Mouse (Mus musculus) kidney, postnatal 0 days (tissue): ENCODE measurements at regions not wholly inside any gene's neighbourhood (a gene's known extent, or its start where the extent isn't known, plus 50 kb on each side); places are given as distances from the start of the nearest gene placed in this dataset.
"Not testable (repeated sequence)": the region's sequence is repeated elsewhere in the genome, so short reads cannot be mapped to it uniquely, and the experiment has no call there.

Experiments used
- ATAC-seq: fragments of 200-750 bp; cut with Nextera tagmentation; replicated peaks from 2 replicates; pipeline ENCODE4 v1.8.0; 2017; ENCODE audit warnings: low read depth, moderate number of reproducible peaks, moderate TSS enrichment, moderate library complexity; ENCODE audit not compliant: low FRiP score
- DNase-seq: peaks from one replicate; pipeline ENCODE4 v3.0.0-alpha.2; 2016; ENCODE audit warnings: low spot score
- H3K27ac ChIP-seq: fragments of 300-500 bp; sonication (generic); 2 replicates; pipeline ENCODE4 v1.5.1; 2014; ENCODE audit warnings: mild to moderate bottlenecking
- H3K27me3 ChIP-seq: fragments of 300-500 bp; sonication (generic); 2 replicates; pipeline ENCODE4 v1.6.1; 2014; ENCODE audit warnings: low read length, mixed read lengths; ENCODE audit not compliant: insufficient read depth
- H3K36me3 ChIP-seq: fragments of 300-500 bp; sonication (generic); 2 replicates; pipeline ENCODE4 v1.6.1; 2014; ENCODE audit warnings: low read length, mixed read lengths; ENCODE audit not compliant: insufficient read depth
- H3K4me1 ChIP-seq: fragments of 300-500 bp; sonication (generic); replicated peaks from 2 replicates; pipeline ENCODE4 v1.6.1; 2014; ENCODE audit warnings: antibody characterized with exemption, low read length, mixed read lengths; ENCODE audit not compliant: insufficient read depth
- H3K4me2 ChIP-seq: fragments of 300-500 bp; sonication (generic); 2 replicates; pipeline ENCODE4 v1.6.1; 2014; ENCODE audit warnings: mild to moderate bottlenecking, low read length, moderate library complexity, mixed read lengths
- H3K4me3 ChIP-seq: fragments of 300-500 bp; sonication (generic); replicated peaks from 2 replicates; pipeline ENCODE4 v1.5.1; 2014; ENCODE audit warnings: low read depth, low read length
- H3K9ac ChIP-seq: fragments of 300-500 bp; sonication (generic); 2 replicates; pipeline ENCODE4 v1.6.1; 2014; ENCODE audit warnings: low read depth, low read length
- H3K9me3 ChIP-seq: fragments of 300-500 bp; sonication (generic); replicated peaks from 2 replicates; pipeline ENCODE4 v1.6.1; 2016; ENCODE audit warnings: low read length, inconsistent platforms, mixed read lengths
- CTCF ChIP-seq: IDR thresholded peaks from 2 replicates; pipeline ENCODE4 v1.5.1; 2016; ENCODE audit warnings: antibody characterized with exemption, low read depth, mild to moderate bottlenecking, moderate library complexity
- WGBS: fragments of 180-500 bp; shearing (Covaris S2); extraction: QIAGEN DNeasy Blood & Tissue Kit; methylation state at CpG from one replicate; pipeline ENCODE4 v1.1.7; 2014; 5-methylcytosine and 5-hydroxymethylcytosine counted together

DNA sequence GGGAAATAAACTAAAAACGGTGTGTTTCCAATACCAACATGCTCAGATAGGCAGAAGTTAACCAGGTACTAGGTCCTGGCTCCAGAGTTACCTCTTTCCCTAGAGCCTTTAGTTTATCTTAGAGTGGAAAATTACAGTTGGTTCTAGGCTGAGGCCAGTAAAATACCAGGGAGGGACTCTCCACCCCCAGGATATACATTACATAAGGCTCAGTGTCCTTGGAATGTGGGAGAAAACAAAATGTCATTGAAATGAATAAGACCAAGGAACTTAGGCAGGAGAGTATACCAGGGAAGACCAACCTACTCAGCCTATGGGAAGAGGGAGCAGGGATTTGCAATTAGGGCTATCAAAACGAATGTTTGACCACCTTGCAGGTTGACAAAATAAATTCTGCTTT is 139.4 kb downstream of the Akr1d1 start:
- ATAC-seq = no peak
- Histone ChIP-seq H3K9ac (no peak overlapping the region), H3K36me3 (no peaks in the 10 kb centered on the region), H3K4me1 (no peaks in the 10 kb centered on the region), H3K27ac (no peak overlapping the region), H3K27me3 (no peaks in the 10 kb centered on the region), H3K4me2 (no peak overlapping the region), H3K9me3 (0 out of 2 replicates have a peak, but pooled peaks cover 6% of the 10 kb centered on the region), H3K4me3 (no peak overlapping the region)
- WGBS = 73% methylated on average over 2 of the region's 2 CpGs
- TF ChIP-seq CTCF = no peak
- DNase-seq = no peak

DNA sequence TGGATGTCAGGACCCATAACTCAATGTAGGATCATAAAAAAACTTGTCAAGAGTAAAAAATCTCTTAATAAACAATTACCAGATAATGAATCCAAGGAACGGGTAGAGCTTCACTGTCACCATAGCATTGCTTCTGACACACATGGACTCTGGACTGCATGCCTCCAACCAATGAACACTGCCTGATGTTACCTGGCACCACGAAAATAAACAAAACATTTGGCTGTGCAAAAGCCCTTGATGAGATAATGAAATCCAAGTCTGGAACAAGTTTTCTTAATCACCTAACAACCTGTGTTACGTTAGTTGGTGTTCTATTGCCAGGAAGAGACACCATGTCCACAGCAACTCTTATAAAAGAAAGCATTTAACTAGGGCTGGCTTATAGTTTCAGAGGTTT is 140.7 kb downstream of the Akr1d1 start:
- DNase-seq = no peak
- H3K27ac ChIP-seq = no peak overlapping the region
- H3K4me1 ChIP-seq = no peaks in the 10 kb centered on the region
- H3K9me3 ChIP-seq = 0 out of 2 replicates have a peak, but pooled peaks cover 6% of the 10 kb centered on the region
- no peaks in the 10 kb centered on the region for H3K36me3 ChIP-seq
- no peak for TF ChIP-seq CTCF
- H3K9ac ChIP-seq = no peak overlapping the region
- H3K4me3 ChIP-seq = no peak overlapping the region
- no peak overlapping the region for H3K4me2 ChIP-seq
- ATAC-seq = no peak
- no peaks in the 10 kb centered on the region for H3K27me3 ChIP-seq
- 84% methylated on average over 3 of the region's 3 CpGs for WGBS

DNA sequence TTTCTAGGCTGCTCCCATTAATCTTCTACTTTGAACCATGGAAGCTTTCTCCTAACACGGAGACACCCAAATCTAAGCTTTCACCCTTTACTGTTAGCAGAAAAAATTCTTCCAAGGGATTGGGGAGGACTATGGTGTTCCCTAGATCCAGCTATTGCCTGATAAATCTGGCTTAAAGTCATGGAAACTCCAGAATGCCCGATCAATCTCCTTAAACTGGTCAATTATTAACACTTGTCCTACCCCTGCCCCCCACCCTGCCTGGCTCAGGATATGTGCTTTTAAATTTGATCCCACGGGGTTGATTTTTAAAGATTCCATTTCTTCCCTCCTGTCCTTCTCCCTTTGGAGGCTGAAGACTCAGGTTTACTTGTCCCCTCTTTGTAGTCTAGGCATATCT is 149.9 kb downstream of the Akr1d1 start:
- H3K4me1 ChIP-seq = no peaks in the 10 kb centered on the region
- H3K9me3 ChIP-seq = no peaks in the 10 kb centered on the region
- H3K36me3 ChIP-seq = no peaks in the 10 kb centered on the region
- no peak overlapping the region for H3K27ac ChIP-seq
- DNase-seq (no peak), ATAC-seq (no peak)
- H3K9ac ChIP-seq = no peak overlapping the region
- no peak overlapping the region for H3K4me2 ChIP-seq
- 32% methylated on average over 3 of the region's 3 CpGs for WGBS
- no peaks in the 10 kb centered on the region for H3K27me3 ChIP-seq
- TF ChIP-seq CTCF = no peak
- H3K4me3 ChIP-seq = no peak overlapping the region

DNA sequence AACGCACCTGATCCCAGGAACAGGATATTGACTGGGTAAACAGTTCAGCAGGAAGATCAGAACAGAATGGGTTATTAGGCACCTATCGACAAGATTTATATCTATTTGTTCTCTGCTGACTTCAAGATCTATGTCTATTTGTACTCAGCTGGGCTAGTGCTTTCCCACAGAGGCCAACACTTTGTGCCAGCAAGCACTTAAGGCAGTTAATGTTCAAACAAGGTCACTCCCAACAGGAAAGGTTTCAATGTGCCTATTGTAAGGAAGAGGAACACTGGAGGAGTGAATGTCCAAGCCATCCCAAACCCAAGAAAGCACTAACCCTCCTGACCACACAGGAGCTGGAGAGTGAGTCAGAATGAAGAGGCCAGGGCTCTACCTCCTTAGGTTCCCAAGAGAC is 151.4 kb downstream of the Akr1d1 start:
- 75% methylated on average over 2 of the region's 2 CpGs for WGBS

DNA sequence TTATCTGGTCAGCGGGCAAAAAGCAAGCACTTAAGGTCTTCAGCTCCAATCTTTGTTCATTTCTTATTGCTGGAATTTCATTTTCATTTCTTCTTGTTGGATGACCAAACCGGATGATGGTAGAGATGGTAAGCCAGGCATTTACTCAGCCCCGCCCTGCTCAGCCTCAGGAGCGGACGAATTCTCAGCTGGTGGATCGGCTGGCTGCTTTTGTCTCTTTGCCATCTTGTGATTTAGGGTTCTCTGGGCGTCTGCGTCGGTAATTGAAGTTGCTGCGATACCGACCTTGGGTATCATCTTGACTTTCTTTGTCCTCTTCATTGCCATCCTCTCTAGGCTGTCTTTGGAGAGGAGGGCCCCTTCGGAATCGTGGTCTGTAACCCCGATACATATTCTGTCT is 156.1 kb downstream of the Akr1d1 start:
- Histone ChIP-seq H3K27me3 (no peaks in the 10 kb centered on the region), H3K4me1 (no peaks in the 10 kb centered on the region), H3K4me2 (no peak overlapping the region), H3K4me3 (no peak overlapping the region), H3K9me3 (no peaks in the 10 kb centered on the region), H3K36me3 (no peaks in the 10 kb centered on the region), H3K27ac (no peak overlapping the region), H3K9ac (no peak overlapping the region)
- no peak for DNase-seq
- no peak for TF ChIP-seq CTCF
- no peak for ATAC-seq
- WGBS = 94% methylated on average over 14 of the region's 14 CpGs

More for the DNA sequence above, 151.4 kb downstream of the Akr1d1 start:
- not testable (repeated sequence) for ATAC-seq, H3K9me3 ChIP-seq, DNase-seq, H3K9ac ChIP-seq, H3K4me2 ChIP-seq, H3K27ac ChIP-seq, H3K36me3 ChIP-seq, H3K27me3 ChIP-seq, H3K4me3 ChIP-seq, H3K4me1 ChIP-seq

DNA sequence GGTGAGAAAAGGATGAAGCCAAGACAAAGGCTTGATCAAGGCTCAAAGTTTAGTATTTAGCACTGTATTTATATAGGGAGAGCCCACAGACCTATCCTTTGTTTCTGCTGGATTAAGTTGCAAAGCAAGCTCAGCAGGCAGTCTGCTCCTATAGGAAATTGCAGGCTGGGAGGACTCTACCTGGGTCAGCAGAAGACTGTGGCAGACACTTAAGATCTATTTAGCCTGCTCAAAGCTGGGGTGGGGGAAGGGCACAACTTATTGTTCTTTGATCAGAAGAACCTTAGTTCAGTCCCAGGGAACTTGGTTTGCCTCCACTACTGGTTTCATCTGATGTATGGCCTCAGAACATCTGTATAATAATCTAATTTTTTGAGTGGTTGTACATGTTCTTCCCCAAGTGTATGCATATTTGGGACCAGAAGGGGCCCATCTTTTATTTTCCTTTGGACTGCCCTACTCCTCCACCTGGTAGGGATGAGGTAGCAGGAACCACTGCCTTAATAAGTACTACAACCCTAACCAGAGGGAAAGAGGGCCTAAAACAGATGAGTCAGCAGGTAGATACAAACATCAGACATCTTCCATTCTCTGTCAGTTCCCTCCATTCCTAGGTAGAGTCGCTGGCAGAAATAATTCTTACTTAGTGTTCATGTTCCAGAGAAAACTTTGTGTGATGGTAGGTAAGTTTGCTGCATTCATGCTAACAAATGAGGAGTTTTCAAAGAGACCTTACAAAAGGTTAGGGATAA is 159.1 kb downstream of the Akr1d1 start:
- no peaks in the 10 kb centered on the region for H3K4me1 ChIP-seq
- WGBS = 37% methylated on average over 1 of the region's 1 CpGs

DNA sequence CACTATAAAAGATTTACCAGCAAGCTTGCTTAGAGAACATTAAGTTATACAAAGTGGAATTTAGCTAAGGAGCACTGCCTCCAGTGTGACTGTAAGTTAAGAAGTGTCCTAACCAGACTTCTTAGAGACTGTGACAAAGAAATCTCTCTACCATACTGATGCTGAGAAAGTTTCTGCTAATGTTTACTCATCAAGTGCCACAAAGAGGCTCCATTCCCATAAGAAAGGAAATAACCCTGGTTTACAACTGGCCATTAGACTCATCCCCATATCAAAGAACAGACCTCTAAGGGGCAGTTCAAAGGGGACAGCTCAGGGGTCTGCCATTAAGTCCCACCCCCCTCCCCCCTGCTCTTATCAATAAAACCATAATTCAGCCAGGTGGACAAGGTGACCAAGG is 159.7 kb downstream of the Akr1d1 start:
- Histone ChIP-seq H3K4me3 (no peak overlapping the region), H3K36me3 (no peaks in the 10 kb centered on the region)

More for the DNA sequence above, 159.1 kb downstream of the Akr1d1 start:
- DNase-seq = no peak
- H3K4me2 ChIP-seq = no peak overlapping the region
- no peaks in the 10 kb centered on the region for H3K27me3 ChIP-seq
- no peak for TF ChIP-seq CTCF
- H3K9ac ChIP-seq = no peak overlapping the region
- no peaks in the 10 kb centered on the region for H3K9me3 ChIP-seq
- H3K4me3 ChIP-seq = no peak overlapping the region
- H3K27ac ChIP-seq = no peak overlapping the region
- no peaks in the 10 kb centered on the region for H3K36me3 ChIP-seq
- ATAC-seq = no peak

More for the DNA sequence above, 159.7 kb downstream of the Akr1d1 start:
- Histone ChIP-seq H3K4me1 (no peaks in the 10 kb centered on the region), H3K9me3 (no peaks in the 10 kb centered on the region), H3K27me3 (no peaks in the 10 kb centered on the region), H3K27ac (no peak overlapping the region), H3K4me2 (no peak overlapping the region), H3K9ac (no peak overlapping the region)
- no peak for ATAC-seq
- DNase-seq = no peak
- no peak for TF ChIP-seq CTCF
